Mouse (Mus musculus): ENCODE data around the gene Klk4.

DNA sequence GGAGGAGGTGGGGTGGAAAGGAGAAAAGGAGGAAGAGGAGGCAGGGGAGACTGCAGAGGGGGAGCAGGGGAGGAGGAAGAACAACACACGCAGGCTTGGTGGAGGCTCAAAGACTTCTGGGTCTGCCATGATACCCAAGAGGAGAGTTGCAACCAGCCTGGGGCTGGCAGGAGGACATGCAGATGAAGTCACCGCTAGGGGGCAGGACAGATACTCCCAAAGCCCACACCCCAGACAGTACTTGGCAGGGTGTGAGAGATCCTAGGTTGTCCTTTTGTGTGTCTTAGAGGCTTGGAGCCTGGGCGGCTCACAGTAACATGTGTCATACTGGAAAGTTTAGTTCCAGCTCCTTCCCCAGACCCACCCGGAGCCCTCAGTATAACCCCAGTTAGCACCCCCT lies 47.6 kb downstream of the Klk4 start:
- peak; percentile 27; the same call in 1 of the 2 replicates for TF ChIP-seq CTCF (IDR thresholded peaks at IDR 0.05; ENCODE audit: extremely low read depth, insufficient read depth, low read length)
- no peak for TF ChIP-seq POLR2A (IDR thresholded peaks at IDR 0.05; ENCODE audit: extremely low read depth, insufficient read depth, low read length)
